ENCODE assay signal across 8 mouse cellular contexts in genomic region chr19:41894959-41895358, GRCm38 (mm10). TPM values are rescaled to one million over a fixed set of nuclear protein-coding genes. Genes with fewer than 3 reads are reported as not detected.
DNase-seq lines count a peak whose midpoint lies in the region; ATAC-seq and TF ChIP-seq lines count a peak whose summit lies in the region.

No protein-coding gene starts in this region.

- H3K9ac ChIP-seq in kidney, embryonic 15.5 days: peak overlapping the region; percentile 52
- H3K9ac ChIP-seq in hindbrain, embryonic 15.5 days: peak overlapping the region; percentile 63; the same call in 1 of the 2 replicates
- H3K9ac ChIP-seq in midbrain, postnatal 0 days (replicated peaks; ENCODE audit: low read length, poor library complexity, severe bottlenecking): peak overlapping the region; percentile 55; the same call in 1 of the 2 replicates

- no peaks in the 10 kb centered on the region for H3K27me3 ChIP-seq in kidney, embryonic 15.5 days
- H3K27me3 ChIP-seq in hindbrain, embryonic 15.5 days: no peaks in the 10 kb centered on the region
- H3K27me3 ChIP-seq in midbrain, postnatal 0 days (ENCODE audit: insufficient read depth, low read length): no peaks in the 10 kb centered on the region

- peak overlapping the region; percentile 83 for H3K4me2 ChIP-seq in kidney, embryonic 15.5 days
- H3K4me2 ChIP-seq in hindbrain, embryonic 15.5 days: peak overlapping the region; percentile 81
- H3K4me2 ChIP-seq in midbrain, postnatal 0 days (ENCODE audit: low read depth, low read length, poor library complexity, severe bottlenecking): peak overlapping the region; percentile 71

- H3K27ac ChIP-seq in kidney, embryonic 15.5 days: no peak overlapping the region
- no peak overlapping the region for H3K27ac ChIP-seq in hindbrain, embryonic 15.5 days (replicated peaks)
- no peak overlapping the region for H3K27ac ChIP-seq in midbrain, postnatal 0 days (ENCODE audit: low read depth, low read length)

- ATAC-seq in kidney, embryonic 15.5 days (replicated peaks; ENCODE audit: low FRiP score): no peak
- no peak for ATAC-seq in hindbrain, embryonic 15.5 days (ENCODE audit: low FRiP score, low read depth)
- no peak for ATAC-seq in midbrain, postnatal 0 days (ENCODE audit: low FRiP score)

- H3K36me3 ChIP-seq in kidney, embryonic 15.5 days: peaks cover 23% of the 10 kb centered on the region
- peaks cover 11% of the 10 kb centered on the region; the same call in 1 of the 2 replicates for H3K36me3 ChIP-seq in hindbrain, embryonic 15.5 days
- H3K36me3 ChIP-seq in midbrain, postnatal 0 days (ENCODE audit: insufficient read depth, low read length): peaks cover 15% of the 10 kb centered on the region

- 44% methylated on average over 7 of the region's 7 CpGs for WGBS in kidney, embryonic 15.5 days
- WGBS in hindbrain, embryonic 15.5 days: 50% methylated on average over 7 of the region's 7 CpGs
- 55% methylated on average over 7 of the region's 7 CpGs for WGBS in midbrain, postnatal 0 days

- no peaks in the 10 kb centered on the region for H3K9me3 ChIP-seq in kidney, embryonic 15.5 days (replicated peaks)
- no peaks in the 10 kb centered on the region for H3K9me3 ChIP-seq in hindbrain, embryonic 15.5 days
- no peaks in the 10 kb centered on the region for H3K9me3 ChIP-seq in midbrain, postnatal 0 days (ENCODE audit: low read length)

- peak overlapping the region; percentile 96 for H3K4me3 ChIP-seq in kidney, embryonic 15.5 days (replicated peaks)
- peak overlapping the region; percentile 94 for H3K4me3 ChIP-seq in hindbrain, embryonic 15.5 days
- H3K4me3 ChIP-seq in midbrain, postnatal 0 days (ENCODE audit: low read depth, low read length): peak overlapping the region; percentile 69

- no peak for TF ChIP-seq CTCF in midbrain, postnatal 0 days (IDR thresholded peaks at IDR 0.05)

- H3K4me1 ChIP-seq in kidney, embryonic 15.5 days: peaks cover 16% of the 10 kb centered on the region
- H3K4me1 ChIP-seq in hindbrain, embryonic 15.5 days (replicated peaks): peaks cover 19% of the 10 kb centered on the region
- H3K4me1 ChIP-seq in midbrain, postnatal 0 days (ENCODE audit: insufficient read depth, low read length): peaks cover 6% of the 10 kb centered on the region; the same call in 1 of the 2 replicates

- no peak for DNase-seq in kidney, adult 9 months
- DNase-seq in c-Kit-negative CD71-positive TER-119-positive erythroid progenitor cells, embryonic 14.5 days (ENCODE audit: low read depth, low spot score): peak; percentile 49
- no peak for DNase-seq in midbrain, postnatal 0 days (ENCODE audit: low spot score)
- no peak for DNase-seq in layer of hippocampus, adult 9-10 months (ENCODE audit: low spot score)
- DNase-seq in thymus, postnatal 0 days (ENCODE audit: low spot score): no peak
- DNase-seq in right cerebral cortex, postnatal 25 days: no peak

RNA-seq across cellular contexts. Expression of gene Rrp12, which starts 1.0 kb away (rescaled TPM):
- 17.8 and 18.8 TPM in 2 replicates for polyA plus RNA-seq in kidney, embryonic 15.5 days (2015; fragmentation: Nextera tagmentation; extraction: Ambion mirVana)
- polyA plus RNA-seq in hindbrain, embryonic 15.5 days (2015; fragmentation: Nextera tagmentation; extraction: Ambion mirVana): 17.6 and 19.4 TPM in 2 replicates
- total RNA-seq in midbrain, postnatal 0 days (2014; rRNA removed): 20.6 and 21.2 TPM in 2 replicates
- polyA plus RNA-seq in midbrain, postnatal 0 days (2015; fragmentation: Nextera tagmentation; extraction: Ambion mirVana): 13.9 and 14.1 TPM in 2 replicates
- 11.3 and 12.4 TPM in 2 replicates for polyA plus RNA-seq in thymus, postnatal 0 days (2015; fragmentation: Nextera tagmentation; extraction: Ambion mirVana)

RNA-seq across cellular contexts. Expression of gene Pgam1, which starts 16.8 kb away (rescaled TPM):
- 688 and 748 TPM in 2 replicates for polyA plus RNA-seq in kidney, embryonic 15.5 days (2015; fragmentation: Nextera tagmentation; extraction: Ambion mirVana)
- polyA plus RNA-seq in hindbrain, embryonic 15.5 days (2015; fragmentation: Nextera tagmentation; extraction: Ambion mirVana): 530 and 573 TPM in 2 replicates
- total RNA-seq in midbrain, postnatal 0 days (2014; rRNA removed): 473 and 479 TPM in 2 replicates
- 536 and 596 TPM in 2 replicates for polyA plus RNA-seq in midbrain, postnatal 0 days (2015; fragmentation: Nextera tagmentation; extraction: Ambion mirVana)
- polyA plus RNA-seq in thymus, postnatal 0 days (2015; fragmentation: Nextera tagmentation; extraction: Ambion mirVana): 251 and 275 TPM in 2 replicates

RNA-seq across cellular contexts. Expression of gene Exosc1, which starts 38.3 kb away (rescaled TPM):
- 85.1 TPM in 2 replicates for polyA plus RNA-seq in kidney, embryonic 15.5 days (2015; fragmentation: Nextera tagmentation; extraction: Ambion mirVana)
- 52.3 and 59.8 TPM in 2 replicates for polyA plus RNA-seq in hindbrain, embryonic 15.5 days (2015; fragmentation: Nextera tagmentation; extraction: Ambion mirVana)
- total RNA-seq in midbrain, postnatal 0 days (2014; rRNA removed): 18.0 and 28.8 TPM in 2 replicates
- polyA plus RNA-seq in midbrain, postnatal 0 days (2015; fragmentation: Nextera tagmentation; extraction: Ambion mirVana): 61.2 and 62.3 TPM in 2 replicates
- polyA plus RNA-seq in thymus, postnatal 0 days (2015; fragmentation: Nextera tagmentation; extraction: Ambion mirVana): 86.9 and 90.8 TPM in 2 replicates

RNA-seq across cellular contexts. Expression of gene Zdhhc16, which starts 38.3 kb away (rescaled TPM):
- 81.6 and 89.6 TPM in 2 replicates for polyA plus RNA-seq in kidney, embryonic 15.5 days (2015; fragmentation: Nextera tagmentation; extraction: Ambion mirVana)
- 85.9 and 86.6 TPM in 2 replicates for polyA plus RNA-seq in hindbrain, embryonic 15.5 days (2015; fragmentation: Nextera tagmentation; extraction: Ambion mirVana)
- 49.2 and 61.9 TPM in 2 replicates for total RNA-seq in midbrain, postnatal 0 days (2014; rRNA removed)
- 86.7 and 91.0 TPM in 2 replicates for polyA plus RNA-seq in midbrain, postnatal 0 days (2015; fragmentation: Nextera tagmentation; extraction: Ambion mirVana)
- 67.3 and 67.8 TPM in 2 replicates for polyA plus RNA-seq in thymus, postnatal 0 days (2015; fragmentation: Nextera tagmentation; extraction: Ambion mirVana)

RNA-seq across cellular contexts. Expression of gene Frat2, which starts 47.0 kb away (rescaled TPM):
- 4.8 and 5.9 TPM in 2 replicates for polyA plus RNA-seq in kidney, embryonic 15.5 days (2015; fragmentation: Nextera tagmentation; extraction: Ambion mirVana)
- 6.7 and 8.1 TPM in 2 replicates for polyA plus RNA-seq in hindbrain, embryonic 15.5 days (2015; fragmentation: Nextera tagmentation; extraction: Ambion mirVana)
- 6.9 and 10.4 TPM in 2 replicates for total RNA-seq in midbrain, postnatal 0 days (2014; rRNA removed)
- 6.7 and 8.0 TPM in 2 replicates for polyA plus RNA-seq in midbrain, postnatal 0 days (2015; fragmentation: Nextera tagmentation; extraction: Ambion mirVana)
- 12.1 and 16.0 TPM in 2 replicates for polyA plus RNA-seq in thymus, postnatal 0 days (2015; fragmentation: Nextera tagmentation; extraction: Ambion mirVana)
